Mouse (Mus musculus): ENCODE measurements around the gene Kat14.
A peak's percentile ranks its signal among the peaks of the same experiment; 100 is the strongest.

Kat14 gene

GRCm38 (mm10) chr2:144452364-144453008, 83.7 kb downstream of the Kat14 start:
- peak; percentile 58 for DNase-seq (ENCODE audit: low spot score)

Data from ovary, postnatal 36 days (tissue).